Mouse (Mus musculus): ENCODE measurements at regions not wholly inside any gene's neighbourhood (a gene's known extent, or its start where the extent isn't known, plus 50 kb on each side); places are given as distances from the start of the nearest gene placed in this dataset.

GRCm38 (mm10) chrX:99548284-99549019 is 77.4 kb upstream of the Pja1 start:
- DNase-seq (ENCODE audit: low spot score): no peak

GRCm38 (mm10) chrX:99544410-99544809 is 73.3 kb upstream of the Pja1 start:
- DNase-seq (ENCODE audit: low spot score): no peak

GRCm38 (mm10) chrX:99541916-99542315 is 70.8 kb upstream of the Pja1 start:
- no peak for DNase-seq (ENCODE audit: low spot score)

- DNase-seq (ENCODE audit: low spot score): peak; percentile 67
Observed at GRCm38 (mm10) chrX:99540087-99540576, 69.1 kb upstream of the Pja1 start.

GRCm38 (mm10) chrX:99539684-99540083 is 68.6 kb upstream of the Pja1 start:
- DNase-seq (ENCODE audit: low spot score): no peak

GRCm38 (mm10) chrX:99537814-99538213 is 66.7 kb upstream of the Pja1 start:
- no peak for DNase-seq (ENCODE audit: low spot score)

GRCm38 (mm10) chrX:99534922-99535321 is 63.8 kb upstream of the Pja1 start:
- DNase-seq (ENCODE audit: low spot score): no peak

GRCm38 (mm10) chrX:99531154-99531553 is 60.1 kb upstream of the Pja1 start:
- no peak for DNase-seq (ENCODE audit: low spot score)

- no peak for DNase-seq (ENCODE audit: low spot score)
Observed at GRCm38 (mm10) chrX:99530511-99530910, 59.4 kb upstream of the Pja1 start.

- DNase-seq (ENCODE audit: low spot score): no peak
Observed at GRCm38 (mm10) chrX:99523306-99523705, 52.2 kb upstream of the Pja1 start.

- peak; percentile 82 for DNase-seq (ENCODE audit: low spot score)
Observed at GRCm38 (mm10) chrX:99522830-99523229, 51.8 kb upstream of the Pja1 start.

- DNase-seq (ENCODE audit: low spot score): peak; percentile 30
Observed at GRCm38 (mm10) chrX:99522289-99522688, 51.2 kb upstream of the Pja1 start.

GRCm38 (mm10) chrX:99521866-99522265 is 50.8 kb upstream of the Pja1 start:
- DNase-seq (ENCODE audit: low spot score): no peak
